ENCODE assay signal across 15 mouse cellular contexts in genomic region chr16:40504262-40504960, GRCm38 (mm10).
A peak's percentile ranks its signal among the peaks of the same experiment; 100 is the strongest.
DNase-seq lines count a peak whose midpoint lies in the region; ATAC-seq and TF ChIP-seq lines count a peak whose summit lies in the region.
"Had no signal": no experiment of that assay in that cellular context is flagged by ENCODE, and none has a peak within 500 bp of the region (broad histone marks: within the 10 kb centered on the region; RNA-seq: fewer than 3 reads in every experiment).

No protein-coding gene starts in this region.

- no peaks in the 10 kb centered on the region for H3K27me3 ChIP-seq in forebrain, embryonic 11.5 days (ENCODE audit: control insufficient read depth, insufficient read depth, low read length)
- no peaks in the 10 kb centered on the region for H3K27me3 ChIP-seq in forebrain, embryonic 10.5 days (ENCODE audit: poor library complexity, severe bottlenecking)
- H3K27me3 ChIP-seq in hindbrain, embryonic 16.5 days (replicated peaks; ENCODE audit: control insufficient read depth, insufficient read depth, low read length), result no peaks in the 10 kb centered on the region
- no peaks in the 10 kb centered on the region for H3K27me3 ChIP-seq in midbrain, embryonic 12.5 days
- H3K27me3 ChIP-seq in liver, embryonic 12.5 days (replicated peaks), result no peaks in the 10 kb centered on the region
- H3K27me3 ChIP-seq: embryonic facial prominence, embryonic 12.5 days had no signal

- TF ChIP-seq POLR2A in brain, embryonic 14.5 days (IDR thresholded peaks at IDR 0.05; ENCODE audit: borderline replicate concordance, extremely low read depth, insufficient read depth, insufficient read length, poor library complexity, severe bottlenecking), result no peak

- H3K9me3 ChIP-seq in forebrain, embryonic 11.5 days (ENCODE audit: control insufficient read depth, low read length), result no peaks in the 10 kb centered on the region
- H3K9me3 ChIP-seq in forebrain, embryonic 10.5 days, result no peaks in the 10 kb centered on the region
- no peaks in the 10 kb centered on the region for H3K9me3 ChIP-seq in hindbrain, embryonic 16.5 days (ENCODE audit: control insufficient read depth, low read length)
- H3K9me3 ChIP-seq in midbrain, embryonic 12.5 days, result no peaks in the 10 kb centered on the region
- no peaks in the 10 kb centered on the region for H3K9me3 ChIP-seq in liver, embryonic 12.5 days (replicated peaks)
- H3K9me3 ChIP-seq: embryonic facial prominence, embryonic 12.5 days had no signal

- H3K9ac ChIP-seq in forebrain, embryonic 11.5 days (ENCODE audit: low read length), result no peak overlapping the region
- no peak overlapping the region for H3K9ac ChIP-seq in hindbrain, embryonic 16.5 days (ENCODE audit: low read depth, low read length)
- no peak overlapping the region for H3K9ac ChIP-seq in midbrain, embryonic 12.5 days (replicated peaks)
- no peak overlapping the region for H3K9ac ChIP-seq in liver, embryonic 12.5 days
- H3K9ac ChIP-seq: embryonic facial prominence, embryonic 12.5 days had no signal

- no peak for TF ChIP-seq CTCF in brain, embryonic 14.5 days (IDR thresholded peaks at IDR 0.05; ENCODE audit: borderline replicate concordance, extremely low read depth, insufficient read depth, insufficient read length)

- no peak overlapping the region for H3K27ac ChIP-seq in forebrain, embryonic 11.5 days (ENCODE audit: low read depth, low read length)
- H3K27ac ChIP-seq in forebrain, embryonic 10.5 days, result no peak overlapping the region
- H3K27ac ChIP-seq in hindbrain, embryonic 16.5 days (ENCODE audit: low read depth, low read length), result 0 out of 2 replicates have a peak overlapping the region, but pooled peaks have one; percentile 21
- H3K27ac ChIP-seq in midbrain, embryonic 12.5 days (replicated peaks), result no peak overlapping the region; the same call in 1 of the 2 replicates
- H3K27ac ChIP-seq in liver, embryonic 12.5 days, result no peak overlapping the region
- H3K27ac ChIP-seq: embryonic facial prominence, embryonic 12.5 days; heart, adult 2 months; stomach, postnatal 0 days had no signal

- ATAC-seq in forebrain, embryonic 11.5 days (replicated peaks; ENCODE audit: low FRiP score), result peak; percentile 56; the same call in 1 of the 2 replicates
- peak; percentile 48 for ATAC-seq in hindbrain, embryonic 16.5 days
- peak; percentile 75 for ATAC-seq in midbrain, embryonic 12.5 days (ENCODE audit: low FRiP score, low read depth)
- ATAC-seq in liver, embryonic 12.5 days, result no peak

- no peak for DNase-seq in forebrain, embryonic 11.5 days (ENCODE audit: low spot score)
- DNase-seq in forebrain, embryonic 10.5 days (ENCODE audit: extremely low spot score, low spot score), result no peak
- peak; percentile 93 for DNase-seq in brain, embryonic 14.5 days (ENCODE audit: low read depth)
- no peak for DNase-seq in left cerebral cortex, postnatal 36 days (ENCODE audit: low spot score in 2 of 2)
- no peak for DNase-seq in adrenal gland, adult 18-20 months (ENCODE audit: low spot score in 2 of 2)
- DNase-seq: adrenal gland, postnatal 36 days; heart, adult 2 months; heart, postnatal 14 days; kidney, adult 9 months had no signal

- H3K4me1 ChIP-seq in forebrain, embryonic 11.5 days (replicated peaks; ENCODE audit: control insufficient read depth, insufficient read depth, low read length), result no peaks in the 10 kb centered on the region
- no peaks in the 10 kb centered on the region for H3K4me1 ChIP-seq in forebrain, embryonic 10.5 days
- peaks cover 4% of the 10 kb centered on the region; the same call in 1 of the 2 replicates for H3K4me1 ChIP-seq in hindbrain, embryonic 16.5 days (ENCODE audit: control insufficient read depth, insufficient read depth, low read depth, low read length)
- H3K4me1 ChIP-seq in midbrain, embryonic 12.5 days, result peaks cover 5% of the 10 kb centered on the region; the same call in 1 of the 2 replicates
- H3K4me1 ChIP-seq in liver, embryonic 12.5 days, result no peaks in the 10 kb centered on the region
- H3K4me1 ChIP-seq: embryonic facial prominence, embryonic 12.5 days had no signal

- intact Hi-C loops in left cerebral cortex, postnatal 36 days (cut with DNase I), result no loop called here

- no peaks in the 10 kb centered on the region for H3K36me3 ChIP-seq in forebrain, embryonic 11.5 days (ENCODE audit: control insufficient read depth, insufficient read depth, low read length)
- H3K36me3 ChIP-seq in forebrain, embryonic 10.5 days (replicated peaks), result no peaks in the 10 kb centered on the region
- H3K36me3 ChIP-seq in hindbrain, embryonic 16.5 days (ENCODE audit: control insufficient read depth, insufficient read depth, low read length), result no peaks in the 10 kb centered on the region
- no peaks in the 10 kb centered on the region for H3K36me3 ChIP-seq in midbrain, embryonic 12.5 days
- no peaks in the 10 kb centered on the region for H3K36me3 ChIP-seq in liver, embryonic 12.5 days
- H3K36me3 ChIP-seq: embryonic facial prominence, embryonic 12.5 days had no signal

- 56% methylated on average over 3 of the region's 3 CpGs for WGBS in forebrain, embryonic 11.5 days
- 82% methylated on average over 3 of the region's 3 CpGs for WGBS in forebrain, embryonic 10.5 days
- 32% methylated on average over 3 of the region's 3 CpGs for WGBS in hindbrain, embryonic 16.5 days
- 28% methylated on average over 3 of the region's 3 CpGs for WGBS in midbrain, embryonic 12.5 days
- WGBS in liver, embryonic 12.5 days (ENCODE audit: insufficient replicate concordance), result 54% methylated on average over 3 of the region's 3 CpGs

- no peak overlapping the region for H3K4me3 ChIP-seq in forebrain, embryonic 11.5 days (ENCODE audit: low read depth, low read length)
- H3K4me3 ChIP-seq in forebrain, embryonic 10.5 days, result no peak overlapping the region
- H3K4me3 ChIP-seq in hindbrain, embryonic 16.5 days (ENCODE audit: low read length), result no peak overlapping the region
- no peak overlapping the region for H3K4me3 ChIP-seq in midbrain, embryonic 12.5 days
- H3K4me3 ChIP-seq in liver, embryonic 12.5 days, result no peak overlapping the region
- H3K4me3 ChIP-seq: embryonic facial prominence, embryonic 12.5 days; heart, adult 2 months had no signal

- no peak overlapping the region for H3K4me2 ChIP-seq in forebrain, embryonic 11.5 days (ENCODE audit: low read depth, low read length, severe bottlenecking)
- H3K4me2 ChIP-seq in hindbrain, embryonic 16.5 days (ENCODE audit: low read length), result no peak overlapping the region
- no peak overlapping the region for H3K4me2 ChIP-seq in midbrain, embryonic 12.5 days (replicated peaks)
- H3K4me2 ChIP-seq in liver, embryonic 12.5 days, result no peak overlapping the region
- H3K4me2 ChIP-seq: embryonic facial prominence, embryonic 12.5 days; liver, embryonic 11.5 days had no signal
